Comparison of ENCODE assay signal across 8 mouse cellular contexts in the genomic region with DNA sequence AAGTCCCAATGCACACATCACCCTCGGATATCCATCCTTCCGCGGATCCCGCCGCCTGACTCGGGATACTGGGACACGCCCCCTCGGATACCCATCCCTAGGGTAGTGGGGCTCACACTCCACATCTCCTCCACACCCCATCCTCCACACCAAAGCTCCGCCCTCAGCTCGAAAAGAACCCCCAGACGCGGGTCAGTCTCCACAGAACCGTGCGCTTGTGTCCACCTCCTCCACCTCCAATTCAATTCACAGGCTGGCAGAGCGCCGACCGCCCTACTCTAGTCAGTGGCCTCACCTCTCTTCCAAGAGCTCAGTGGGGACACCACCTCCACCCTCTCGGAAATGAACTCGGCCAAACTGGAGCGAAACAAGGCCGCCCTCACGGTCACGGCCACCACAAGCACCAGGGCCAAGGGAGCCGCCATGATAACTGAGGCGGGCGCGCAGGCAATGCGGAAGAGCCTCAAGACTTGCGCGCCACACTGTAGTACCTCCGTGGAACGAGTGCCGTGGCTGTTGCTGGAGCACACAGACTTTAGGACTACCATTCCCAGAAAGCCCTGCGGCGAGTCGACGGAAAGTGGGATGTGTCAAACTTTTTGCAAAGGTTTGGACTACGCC. TPM values are rescaled to one million over a fixed set of nuclear protein-coding genes. Genes with fewer than 3 reads are reported as not detected.
DNase-seq lines count a peak whose midpoint lies in the region; ATAC-seq lines count a peak whose summit lies in the region.

A gene (minus strand): TSS at position 460 of the 621 bp plus-strand sequence.

- intact Hi-C loops in gastrocnemius, postnatal 14 days (cut with DNase I; ENCODE audit: low total_unique reads): no loop called here
- intact Hi-C loops in left cerebral cortex, postnatal 10 days (cut with DNase I): no loop called here

- peak; percentile 100 for ATAC-seq in inflammation-experienced regulatory T-cells, adult 6 months
- ATAC-seq in megakaryocyte-erythroid progenitor cell, adult 5-6 weeks (replicated peaks; ENCODE audit: low FRiP score, low TSS enrichment, poor library complexity, severe bottlenecking): peak; percentile 99

- peak; percentile 94 to 97 for DNase-seq in adrenal gland, adult (ENCODE audit: inconsistent age in 2 of 2, low spot score in 1 of 2)
- peak; percentile 99 for DNase-seq in embryo, embryonic 10.5 days (ENCODE audit: low spot score)
- peak; percentile 92 for DNase-seq in gastrocnemius, postnatal 14 days
- DNase-seq in left cerebral cortex, postnatal 10 days (ENCODE audit: extremely low spot score in 1 of 2, low spot score in 2 of 2): peak; percentile 94 to 95
- peak; percentile 94 for DNase-seq in right cerebral cortex, postnatal 25 days
- peak; percentile 87 to 91 for DNase-seq in urinary bladder, postnatal 4 days (ENCODE audit: low spot score in 2 of 2)

RNA-seq across cellular contexts. Expression of the gene that starts here (rescaled TPM):
- total RNA-seq in gastrocnemius, postnatal 14 days (2021): 10 to 100 TPM; 22.2 to 24.0 TPM
- 10 to 100 TPM; 35.0 to 47.1 (median 35.4) TPM for polyA plus RNA-seq in inflammation-experienced regulatory T-cells, adult 6 months (2017; shearing (Covaris generic))
- total RNA-seq in left cerebral cortex, postnatal 10 days (2021): 10 to 100 TPM; 31.1 to 32.2 TPM
- total RNA-seq in megakaryocyte-erythroid progenitor cell, adult 5-6 weeks (2014; fragmentation: Nextera tagmentation): 50.9 and 66.4 TPM in 2 replicates
- total RNA-seq in megakaryocyte-erythroid progenitor cell, adult 5-6 weeks (2017): 36.8 and 63.2 TPM in 2 replicates

Comparison
In these comparisons a context has a peak if more than half of its experiments do, and no peak if none do; other contexts are left out.
1. Peak in every context shown above with its lines: DNase-seq and ATAC-seq.